Mouse (Mus musculus) embryonic fibroblast, embryonic 13.5 days (primary cell): ENCODE results near the gene Bmp7. TPM values are rescaled to one million over a fixed set of nuclear protein-coding genes. Genes with fewer than 3 reads are reported as not detected.

ENCODE experiments used
- H3K27ac ChIP-seq: 2 replicates; pipeline ENCODE4 v1.5.1; 2012; ENCODE audit warnings: low read length, control low read depth, inconsistent platforms; ENCODE audit not compliant: insufficient read depth
- H3K4me1 ChIP-seq: 2 replicates; pipeline ENCODE4 v1.6.1; 2011; ENCODE audit warnings: low read length; ENCODE audit not compliant: control insufficient read depth, insufficient read depth
- H3K4me3 ChIP-seq: 2 replicates; pipeline ENCODE4 v1.5.1; 2011; ENCODE audit warnings: mild to moderate bottlenecking, control low read depth, low read length; ENCODE audit not compliant: insufficient read depth
- CTCF ChIP-seq: IDR thresholded peaks from 2 replicates; pipeline ENCODE4 v1.5.1; 2011; ENCODE audit warnings: mild to moderate bottlenecking, control low read depth, low read length, moderate library complexity, borderline replicate concordance; ENCODE audit not compliant: insufficient read depth
- POLR2A ChIP-seq: IDR thresholded peaks from 2 replicates; pipeline ENCODE4 v1.6.1; 2011; ENCODE audit warnings: low read depth, mild to moderate bottlenecking, control low read depth, low read length, moderate library complexity
- polyA plus RNA-seq: library from polyadenylated mRNA; stranded (reverse); fragments of >200 nt; gene quantifications from 2 replicates; pipeline ENCODE4 v1.2.4, GENCODE M21; 2011; ENCODE audit warnings: low read depth; ENCODE audit not compliant: missing spikeins, insufficient read length

The Bmp7 gene
- polyA plus RNA-seq, 1 experiment = not detected

GRCm38 (mm10) chr2:172934891-172935740 is 5.0 kb downstream of the Bmp7 start:
- no peak for TF ChIP-seq POLR2A
- TF ChIP-seq CTCF = no peak
- H3K27ac ChIP-seq = no peak overlapping the region
- no peaks in the 10 kb centered on the region for H3K4me1 ChIP-seq
- no peak overlapping the region for H3K4me3 ChIP-seq

DNA sequence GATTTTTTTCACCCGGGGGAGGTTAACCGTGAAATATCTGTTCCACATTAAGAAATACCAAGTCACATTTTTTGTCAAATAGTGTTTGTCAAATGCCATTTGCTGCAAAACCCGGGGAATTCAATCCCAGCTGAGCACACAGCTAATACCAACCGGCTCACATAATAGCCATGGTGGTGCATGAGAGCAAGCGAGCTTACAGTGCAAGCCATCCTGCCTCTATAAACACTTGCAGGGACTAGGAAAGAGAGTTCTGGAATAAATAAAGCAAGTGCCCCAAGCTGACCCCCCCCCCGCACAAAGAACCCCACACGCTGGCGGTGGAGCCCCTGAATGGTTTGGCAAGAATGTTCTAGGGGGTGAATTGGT is 5.7 kb downstream of the Bmp7 start:
- TF ChIP-seq POLR2A (no peak), CTCF (no peak)
- Histone ChIP-seq H3K4me1 (no peaks in the 10 kb centered on the region), H3K27ac (no peak overlapping the region), H3K4me3 (no peak overlapping the region)

DNA sequence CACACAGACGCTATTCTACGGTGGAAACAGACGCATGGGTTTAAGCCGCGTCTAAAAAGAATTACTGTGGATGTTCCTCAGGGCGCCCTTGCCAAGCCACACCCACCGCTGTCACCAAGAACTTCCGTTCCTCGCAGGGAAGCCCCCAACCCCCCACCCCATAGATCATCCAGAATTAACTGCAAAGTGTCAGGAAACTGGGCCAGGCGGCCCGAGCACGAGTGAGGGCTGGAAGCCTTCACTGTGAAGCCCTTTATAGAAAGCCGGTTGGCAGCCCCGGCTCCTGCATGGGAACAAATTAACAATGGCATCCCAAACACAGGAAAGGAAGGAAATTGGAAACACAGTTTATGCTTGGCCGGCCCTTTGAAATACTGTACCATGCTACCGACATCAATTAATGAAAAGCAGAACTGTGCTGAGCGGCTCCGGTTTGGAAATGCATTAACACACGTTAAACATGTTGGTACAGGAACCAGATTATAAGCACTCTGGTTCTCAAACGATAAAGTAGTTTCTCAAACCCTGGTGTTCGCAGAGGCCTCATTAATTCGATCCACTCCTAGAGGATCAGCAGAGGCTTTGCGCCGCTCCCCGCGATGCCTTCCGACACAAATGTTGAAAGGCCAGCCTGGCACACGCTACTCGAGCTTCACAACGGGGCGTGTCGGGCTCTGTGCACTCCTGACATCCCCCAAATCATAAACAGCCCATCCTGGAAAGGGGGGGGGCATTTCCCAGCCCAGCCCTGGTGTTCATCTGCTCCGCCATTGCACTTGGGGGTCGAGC is 6.3 kb downstream of the Bmp7 start:
- Histone ChIP-seq H3K27ac (no peak overlapping the region), H3K4me3 (no peak overlapping the region), H3K4me1 (no peaks in the 10 kb centered on the region)
- TF ChIP-seq POLR2A (no peak), CTCF (no peak)

DNA sequence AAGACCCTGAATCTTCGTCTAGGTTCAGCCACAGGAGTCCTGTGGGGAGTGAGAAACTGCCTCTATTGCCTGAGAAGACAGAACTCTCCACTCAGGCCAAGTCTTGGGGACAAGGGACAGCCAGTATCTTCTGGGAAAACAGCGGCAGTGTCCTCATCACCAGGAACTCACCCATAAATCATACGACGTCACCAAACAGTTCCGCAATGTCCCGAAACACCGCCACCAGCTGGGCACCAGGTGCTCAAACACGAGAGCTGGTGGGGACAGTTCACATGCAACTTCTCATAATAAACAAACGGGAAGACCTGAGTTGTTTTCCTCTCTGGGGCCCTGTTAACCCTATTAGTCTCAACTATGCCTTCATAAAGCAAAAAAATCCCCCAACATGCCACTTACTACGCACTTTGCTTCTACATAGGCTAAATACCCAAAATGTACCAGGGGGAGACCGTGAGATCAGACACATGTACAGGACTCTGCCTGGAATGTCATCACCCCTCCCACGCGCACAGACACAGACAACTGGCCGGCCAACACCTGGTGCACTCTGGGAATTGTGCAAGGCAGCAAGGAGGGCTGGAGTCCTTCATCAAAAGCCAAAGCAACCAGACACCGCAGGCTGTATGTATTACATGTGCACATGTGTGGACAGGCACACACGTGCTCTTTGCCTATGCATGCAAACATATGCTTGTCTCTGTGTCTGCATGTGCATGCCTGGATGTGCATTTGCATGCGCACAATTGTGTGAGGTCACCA is 8.8 kb downstream of the Bmp7 start:
- no peaks in the 10 kb centered on the region for H3K4me1 ChIP-seq
- H3K27ac ChIP-seq = no peak overlapping the region
- TF ChIP-seq CTCF (no peak), POLR2A (no peak)
- no peak overlapping the region for H3K4me3 ChIP-seq

- Histone ChIP-seq H3K27ac (no peak overlapping the region), H3K4me3 (no peak overlapping the region), H3K4me1 (no peaks in the 10 kb centered on the region)
- no peak for TF ChIP-seq POLR2A
- no peak for TF ChIP-seq CTCF
Observed at GRCm38 (mm10) chr2:172929905-172930436, 10.2 kb downstream of the Bmp7 start.

- Histone ChIP-seq H3K27ac (no peak overlapping the region), H3K4me3 (no peak overlapping the region), H3K4me1 (no peaks in the 10 kb centered on the region)
- TF ChIP-seq CTCF (no peak), POLR2A (no peak)
Observed at GRCm38 (mm10) chr2:172927643-172928042, 12.5 kb downstream of the Bmp7 start.

- no peak overlapping the region for H3K4me3 ChIP-seq
- TF ChIP-seq POLR2A = no peak
- no peak for TF ChIP-seq CTCF
- H3K4me1 ChIP-seq = no peaks in the 10 kb centered on the region
- no peak overlapping the region for H3K27ac ChIP-seq
Observed at GRCm38 (mm10) chr2:172926311-172926710, 13.8 kb downstream of the Bmp7 start.

DNA sequence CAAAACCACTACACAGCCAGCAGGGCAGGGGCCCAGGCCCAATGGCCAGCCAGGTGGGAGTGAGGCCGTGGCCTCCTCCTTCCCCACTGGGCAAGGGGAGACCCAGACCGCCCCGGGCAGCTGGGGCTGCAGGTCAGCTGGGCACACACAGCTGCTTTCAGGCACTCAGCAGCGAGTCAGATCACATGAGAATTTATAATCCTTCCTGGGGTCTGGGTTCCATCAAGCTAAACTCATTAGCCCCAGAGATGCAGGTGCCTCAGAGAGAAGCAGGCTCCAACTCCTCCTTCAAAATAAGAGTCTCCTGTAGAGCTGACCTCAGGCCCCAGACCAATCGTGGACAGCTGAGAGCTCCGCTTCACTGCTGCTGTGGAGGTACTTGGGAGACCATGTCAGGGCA is 15.2 kb downstream of the Bmp7 start:
- no peaks in the 10 kb centered on the region for H3K4me1 ChIP-seq
- no peak for TF ChIP-seq POLR2A
- no peak overlapping the region for H3K27ac ChIP-seq
- no peak overlapping the region for H3K4me3 ChIP-seq

- H3K4me1 ChIP-seq = no peaks in the 10 kb centered on the region
- no peak for TF ChIP-seq CTCF
- no peak for TF ChIP-seq POLR2A
- H3K27ac ChIP-seq = no peak overlapping the region
- no peak overlapping the region for H3K4me3 ChIP-seq
Observed at GRCm38 (mm10) chr2:172923198-172923597, 16.9 kb downstream of the Bmp7 start.

DNA sequence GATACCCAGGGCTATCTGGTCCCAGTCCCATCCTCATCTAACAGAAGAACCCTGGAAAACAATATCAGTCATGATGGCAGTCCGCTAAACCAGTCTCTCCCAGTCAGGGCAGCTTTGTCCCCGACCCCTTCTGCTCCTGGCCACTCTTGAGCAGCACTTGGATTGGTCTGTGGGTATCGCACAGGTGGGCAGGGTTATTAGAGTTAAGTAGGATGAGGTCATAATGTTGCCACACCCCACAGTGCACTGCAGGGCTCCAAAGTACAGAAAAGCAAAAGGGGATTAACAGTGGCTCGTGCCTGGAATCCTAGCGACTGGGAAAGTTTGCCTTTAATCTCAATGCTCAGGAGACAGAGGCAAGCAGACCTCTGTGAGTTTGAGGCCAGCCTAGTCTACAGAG is 17.5 kb downstream of the Bmp7 start:
- Histone ChIP-seq H3K4me1 (no peaks in the 10 kb centered on the region), H3K4me3 (no peak overlapping the region), H3K27ac (no peak overlapping the region)
- TF ChIP-seq CTCF (no peak), POLR2A (no peak)
